Mouse (Mus musculus) ES-Bruce4 (cell line): ENCODE data around the gene Lmbrd1. TPM values are rescaled to one million over a fixed set of nuclear protein-coding genes. Genes with fewer than 3 reads are reported as not detected.

Experiments used
- H3K27ac ChIP-seq: 2 replicates; pipeline ENCODE4 v1.5.1; 2012; ENCODE audit warnings: low read length, inconsistent platforms; ENCODE audit not compliant: insufficient read depth
- H3K27me3 ChIP-seq: 2 replicates; pipeline ENCODE4 v1.6.1; 2012; ENCODE audit warnings: mild to moderate bottlenecking, low read length, inconsistent platforms; ENCODE audit not compliant: control insufficient read depth, poor library complexity, insufficient read depth, severe bottlenecking
- H3K36me3 ChIP-seq: 2 replicates; pipeline ENCODE4 v1.6.1; 2012; ENCODE audit warnings: inconsistent platforms, mild to moderate bottlenecking, low read length, moderate library complexity; ENCODE audit not compliant: control insufficient read depth, poor library complexity, insufficient read depth, severe bottlenecking
- H3K4me1 ChIP-seq: one replicate; pipeline ENCODE4 v1.8.1; 2011; ENCODE audit warnings: low read length; ENCODE audit not compliant: control insufficient read depth, insufficient read depth
- H3K4me3 ChIP-seq: 2 replicates; pipeline ENCODE4 v1.5.1; 2011; ENCODE audit warnings: low read depth, mild to moderate bottlenecking, low read length
- H3K9ac ChIP-seq: 2 replicates; pipeline ENCODE4 v1.6.1; 2012; ENCODE audit warnings: low read depth, mild to moderate bottlenecking, inconsistent platforms; ENCODE audit not compliant: poor library complexity, severe bottlenecking
- H3K9me3 ChIP-seq: replicated peaks from 2 replicates; pipeline ENCODE4 v1.6.1; 2012; ENCODE audit warnings: mild to moderate bottlenecking, low read length, inconsistent platforms; ENCODE audit not compliant: control insufficient read depth, poor library complexity, insufficient read depth, severe bottlenecking
- CTCF ChIP-seq: IDR thresholded peaks from one replicate; pipeline ENCODE4 v1.8.1; 2011; ENCODE audit warnings: low read depth, low read length
- EP300 ChIP-seq: IDR thresholded peaks from 2 replicates; pipeline ENCODE4 v1.6.1; 2011; ENCODE audit warnings: low read depth, low read length; ENCODE audit not compliant: insufficient read depth
- POLR2A ChIP-seq: IDR thresholded peaks from one replicate; pipeline ENCODE4 v1.8.1; 2011; ENCODE audit warnings: low read length; ENCODE audit not compliant: insufficient read depth
- polyA plus RNA-seq: library from polyadenylated mRNA; stranded (reverse); fragments of >200 nt; gene quantifications from 2 replicates; pipeline ENCODE4 v1.2.4, GENCODE M21; 2011; ENCODE audit warnings: low read depth; ENCODE audit not compliant: missing spikeins, insufficient read depth, insufficient read length

The Lmbrd1 gene
- polyA plus RNA-seq, 1 experiment, result 32.0 TPM

GRCm38 (mm10) chr1:24664158-24664557 lies 14.3 kb upstream of the Lmbrd1 start:
- Histone ChIP-seq H3K9me3 (no peaks in the 10 kb centered on the region), H3K27ac (no peak overlapping the region), H3K4me3 (no peak overlapping the region), H3K9ac (no peak overlapping the region), H3K27me3 (no peaks in the 10 kb centered on the region), H3K36me3 (no peaks in the 10 kb centered on the region), H3K4me1 (no peaks in the 10 kb centered on the region)
- TF ChIP-seq POLR2A, result no peak
- TF ChIP-seq CTCF, result no peak
- no peak for TF ChIP-seq EP300

GRCm38 (mm10) chr1:24673231-24673630 lies 5.2 kb upstream of the Lmbrd1 start:
- Histone ChIP-seq H3K4me1 (no peaks in the 10 kb centered on the region), H3K27ac (no peak overlapping the region), H3K4me3 (no peak overlapping the region), H3K36me3 (no peaks in the 10 kb centered on the region), H3K9ac (no peak overlapping the region), H3K27me3 (no peaks in the 10 kb centered on the region), H3K9me3 (no peaks in the 10 kb centered on the region; the same call in 1 of the 2 replicates)
- TF ChIP-seq CTCF (no peak), EP300 (no peak), POLR2A (no peak)

GRCm38 (mm10) chr1:24677706-24678105 lies 724 bp upstream of the Lmbrd1 start:
- H3K9me3 ChIP-seq, result no peaks in the 10 kb centered on the region; the same call in 1 of the 2 replicates
- no peaks in the 10 kb centered on the region for H3K4me1 ChIP-seq
- H3K27me3 ChIP-seq, result no peaks in the 10 kb centered on the region
- no peak for TF ChIP-seq CTCF
- TF ChIP-seq POLR2A, result no peak
- TF ChIP-seq EP300, result no peak
- no peak overlapping the region for H3K9ac ChIP-seq
- H3K4me3 ChIP-seq, result no peak overlapping the region
- H3K27ac ChIP-seq, result no peak overlapping the region
- no peaks in the 10 kb centered on the region for H3K36me3 ChIP-seq

GRCm38 (mm10) chr1:24679071-24679470 lies 641 bp downstream of the Lmbrd1 start:
- Histone ChIP-seq H3K27ac (no peak overlapping the region), H3K9me3 (no peaks in the 10 kb centered on the region; the same call in 1 of the 2 replicates), H3K4me3 (peak overlapping the region; percentile 85), H3K27me3 (no peaks in the 10 kb centered on the region), H3K36me3 (no peaks in the 10 kb centered on the region), H3K4me1 (no peaks in the 10 kb centered on the region), H3K9ac (peak overlapping the region; percentile 74)
- TF ChIP-seq POLR2A (no peak), EP300 (no peak), CTCF (no peak)

- Histone ChIP-seq H3K9ac (no peak overlapping the region), H3K27me3 (no peaks in the 10 kb centered on the region), H3K9me3 (no peaks in the 10 kb centered on the region; the same call in 1 of the 2 replicates), H3K36me3 (no peaks in the 10 kb centered on the region), H3K4me3 (no peak overlapping the region), H3K4me1 (no peaks in the 10 kb centered on the region), H3K27ac (no peak overlapping the region)
- TF ChIP-seq CTCF (no peak), POLR2A (no peak), EP300 (no peak)
Measured at GRCm38 (mm10) chr1:24680991-24681390, 2.6 kb downstream of the Lmbrd1 start.

- no peaks in the 10 kb centered on the region for H3K27me3 ChIP-seq
- no peak overlapping the region for H3K9ac ChIP-seq
- no peak overlapping the region for H3K27ac ChIP-seq
- TF ChIP-seq POLR2A (no peak), EP300 (no peak), CTCF (no peak)
- no peaks in the 10 kb centered on the region for H3K36me3 ChIP-seq
- H3K4me1 ChIP-seq, result no peaks in the 10 kb centered on the region
- no peak overlapping the region for H3K4me3 ChIP-seq
- H3K9me3 ChIP-seq, result no peaks in the 10 kb centered on the region
Measured at GRCm38 (mm10) chr1:24681946-24682345, 3.5 kb downstream of the Lmbrd1 start.

GRCm38 (mm10) chr1:24683947-24684346 lies 5.5 kb downstream of the Lmbrd1 start:
- Histone ChIP-seq H3K9me3 (no peaks in the 10 kb centered on the region), H3K36me3 (no peaks in the 10 kb centered on the region), H3K4me1 (no peaks in the 10 kb centered on the region), H3K27me3 (no peaks in the 10 kb centered on the region), H3K27ac (no peak overlapping the region), H3K9ac (no peak overlapping the region), H3K4me3 (no peak overlapping the region)
- TF ChIP-seq POLR2A, result no peak
- no peak for TF ChIP-seq EP300
- TF ChIP-seq CTCF, result no peak
